Mouse (Mus musculus): ENCODE data around the gene Stat6.

GRCm38 (mm10) chr10:127599779-127600541, 42.8 kb upstream of the Stat6 start:
- TF ChIP-seq GATA1 (IDR thresholded peaks at IDR 0.05; ENCODE audit: borderline replicate concordance, low read length) (no peak), FLI1 (IDR thresholded peaks at IDR 0.05; ENCODE audit: low read length) (no peak)

Measured in megakaryocyte, embryonic 14.5 days (primary cell).